Mouse (Mus musculus) 416B (cell line): ENCODE data around the gene Olfr945.

Experiments used
- DNase-seq: peaks from one replicate; pipeline ENCODE4 v3.0.0; 2011; ENCODE audit warnings: low read depth

Olfr945 gene

DNA sequence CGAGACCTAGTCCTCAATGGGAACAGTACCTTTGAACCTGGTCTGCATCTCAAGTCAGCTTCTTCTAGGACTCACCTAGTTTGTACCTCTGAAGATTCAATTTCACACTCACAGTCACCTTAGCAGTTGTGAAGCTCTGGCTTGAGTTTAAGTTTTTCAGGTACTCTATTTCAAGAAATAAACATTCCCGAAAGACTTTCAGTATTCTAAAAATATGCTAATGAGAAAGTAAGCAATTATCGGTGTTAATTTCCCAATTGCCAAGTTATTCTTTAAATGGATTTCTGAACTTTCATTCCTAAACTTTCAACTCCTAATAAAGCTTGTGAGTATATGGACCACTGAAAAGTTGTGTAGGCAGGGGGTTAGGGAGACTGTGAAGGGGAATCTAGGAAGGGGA, at the start of gene Olfr945:
TSS of gene Olfr945 (minus strand) at position 101 of the 400 bp plus-strand sequence.
- DNase-seq: no peak

DNA sequence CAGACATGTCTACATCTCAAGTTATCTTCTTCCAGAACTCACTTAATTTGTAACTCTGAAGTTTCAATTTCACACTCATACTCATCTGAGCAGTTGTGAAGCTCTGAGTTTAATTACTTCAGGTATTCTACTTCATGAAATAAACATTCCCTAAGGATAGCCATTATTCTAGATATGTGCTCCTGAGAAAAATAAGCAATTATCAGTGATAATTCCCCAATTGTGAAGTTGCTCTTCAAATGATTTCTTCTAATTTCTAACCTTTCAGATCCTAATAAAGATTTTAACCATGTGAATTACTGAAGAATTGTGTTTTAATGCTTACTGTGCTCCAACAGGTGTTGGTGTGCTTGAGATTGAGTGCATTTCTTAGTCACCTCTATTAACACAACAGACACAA, 49.3 kb upstream of the Olfr945 start, which contains the start of gene Olfr948:
TSS of gene Olfr948 (minus strand) at position 101 of the 400 bp plus-strand sequence.
- DNase-seq: no peak

DNA sequence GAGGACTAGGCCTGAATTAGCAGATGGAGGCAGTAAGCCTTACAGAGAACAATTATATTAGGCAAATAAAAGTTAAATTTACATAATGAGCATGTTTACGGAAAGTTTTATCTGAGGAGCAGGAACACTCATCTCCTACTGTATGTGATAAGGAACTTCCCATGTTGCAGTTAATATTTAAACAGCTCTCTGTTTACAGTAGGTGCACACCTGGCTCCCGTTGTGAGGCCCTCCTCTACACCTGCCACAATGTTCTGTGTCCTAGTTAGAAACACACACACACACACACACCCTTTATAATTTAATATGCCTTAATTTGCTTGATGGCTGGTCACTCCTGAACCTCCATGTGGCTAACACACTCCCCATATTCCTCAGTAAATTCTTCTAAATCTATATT, 10.5 kb upstream of the Olfr945 start:
- no peak for DNase-seq

DNA sequence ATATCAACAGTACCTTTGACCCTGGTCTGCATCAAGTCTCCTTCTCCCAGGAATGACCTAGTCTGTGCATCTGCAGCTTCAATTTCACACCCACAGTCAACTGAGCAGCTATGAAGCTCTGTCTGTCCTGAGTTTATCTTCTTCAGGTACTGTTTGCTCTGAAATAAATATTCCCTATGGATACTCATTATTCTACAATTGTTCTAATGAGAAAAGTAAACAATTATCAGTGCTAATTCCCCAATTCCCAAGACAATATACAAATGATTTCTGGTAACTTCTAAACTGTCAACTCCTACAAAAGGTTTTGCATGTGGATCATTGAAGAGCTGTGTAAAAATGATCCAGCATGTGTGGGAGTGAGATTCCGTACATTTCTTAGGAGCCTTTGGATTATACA, 26.7 kb downstream of the Olfr945 start, which contains the start of gene Olfr1537:
TSS of gene Olfr1537 (minus strand) at position 101 of the 400 bp plus-strand sequence.
- DNase-seq: no peak
